Mouse (Mus musculus) frontal cortex, adult 2 months (tissue): ENCODE measurements around the gene Sh3bgrl3. TPM values are rescaled to one million over a fixed set of nuclear protein-coding genes. Genes with fewer than 3 reads are reported as not detected.
A peak's percentile ranks its signal among the peaks of the same experiment; 100 is the strongest.
"Not testable (repeated sequence)": the region's sequence is repeated elsewhere in the genome, so short reads cannot be mapped to it uniquely, and the experiment has no call there.

ENCODE experiments used
- DNase-seq, 2 experiments: peaks; one replicate each; pipeline ENCODE4 v3.0.0; 2022; ENCODE audit warnings: low spot score in 1 of 2; ENCODE audit errors: extremely low spot score in 1 of 2
- polyA plus RNA-seq: library from polyadenylated mRNA; depleted of rRNA; stranded (reverse); fragments of >200 nt; gene quantifications from 2 replicates; pipeline ENCODE4 v1.2.3, GENCODE M21; 2012; rRNA removed

The Sh3bgrl3 gene
- 415 and 538 TPM in 2 replicates for polyA plus RNA-seq

DNA sequence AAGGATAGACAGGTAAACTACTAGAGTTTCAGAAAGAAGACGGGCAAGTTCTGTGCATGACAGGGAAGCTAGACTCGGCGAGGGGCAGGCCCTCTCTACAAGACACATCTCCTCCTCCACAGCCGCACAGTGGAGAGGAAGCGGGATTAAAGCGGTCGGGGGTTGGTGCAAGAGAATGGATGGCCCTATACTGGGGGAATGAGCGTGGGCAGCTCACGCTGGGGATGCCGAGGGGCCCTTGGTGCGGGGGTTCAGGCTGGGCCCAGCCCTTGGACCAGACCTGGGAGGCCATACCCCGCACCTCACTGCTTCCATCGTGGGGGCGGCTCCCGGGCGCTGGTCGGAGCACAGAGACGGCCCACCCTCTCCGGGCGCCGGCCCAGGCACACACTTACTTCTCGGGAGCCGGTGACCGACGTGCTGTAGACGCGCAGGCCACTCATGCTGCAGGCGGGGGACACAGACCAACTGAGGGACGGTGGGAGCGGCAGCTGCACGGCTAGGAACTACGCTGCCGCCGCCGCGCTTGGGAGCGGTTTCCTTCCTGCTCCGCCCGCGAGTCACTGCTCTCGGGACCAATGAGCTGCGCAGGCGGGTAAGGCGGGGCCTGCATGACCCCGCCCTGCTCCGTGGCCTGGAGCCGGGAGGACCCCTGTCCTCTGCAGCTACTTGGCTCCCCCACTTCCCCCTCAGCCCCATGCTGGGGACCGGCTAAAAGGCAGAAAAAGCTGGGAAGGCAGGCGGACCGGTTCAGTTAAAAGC, at the start of gene Sh3bgrl3:
Sh3bgrl3 (minus strand) TSS at position 569 of the 762 bp plus-strand sequence.
- peak; percentile 77 to 88 for DNase-seq

DNA sequence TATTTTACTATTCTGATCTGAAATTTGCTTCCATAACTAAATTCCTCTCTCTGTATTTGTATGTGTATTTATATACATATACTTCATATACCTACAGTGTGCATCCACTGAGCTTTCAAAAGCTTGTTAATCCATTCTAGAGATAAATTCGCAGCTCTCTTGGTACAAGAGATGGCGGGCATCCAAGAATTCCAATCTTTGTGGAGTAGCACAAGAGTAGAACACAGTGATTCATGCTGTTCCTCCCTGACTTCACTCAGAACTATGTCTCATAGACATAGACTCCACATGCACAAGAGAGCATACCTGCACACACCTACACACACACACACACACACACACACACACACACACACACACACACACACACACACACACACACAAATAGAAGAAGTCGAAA, 43.8 kb upstream of the Sh3bgrl3 start:
- DNase-seq: peak; percentile 14 to 67

DNA sequence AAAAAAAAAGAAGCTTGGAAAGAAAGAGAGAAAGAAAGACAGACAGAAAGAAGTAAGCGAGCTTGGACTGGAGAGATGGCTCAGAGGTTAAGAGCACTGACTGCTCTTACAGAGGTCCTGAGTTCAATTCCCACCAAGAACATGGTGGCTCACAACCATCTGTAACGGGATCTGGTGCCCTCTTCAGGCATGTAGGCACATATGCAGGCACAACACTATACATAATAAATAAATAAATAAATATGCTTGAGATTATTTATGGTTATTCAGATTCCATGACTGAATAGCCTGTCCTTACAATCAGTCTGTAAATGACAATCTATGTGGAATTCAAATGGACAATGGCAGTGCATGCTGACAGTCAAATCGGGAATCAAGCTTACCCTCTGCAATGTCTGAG, 38.3 kb upstream of the Sh3bgrl3 start:
- DNase-seq: no peak

DNA sequence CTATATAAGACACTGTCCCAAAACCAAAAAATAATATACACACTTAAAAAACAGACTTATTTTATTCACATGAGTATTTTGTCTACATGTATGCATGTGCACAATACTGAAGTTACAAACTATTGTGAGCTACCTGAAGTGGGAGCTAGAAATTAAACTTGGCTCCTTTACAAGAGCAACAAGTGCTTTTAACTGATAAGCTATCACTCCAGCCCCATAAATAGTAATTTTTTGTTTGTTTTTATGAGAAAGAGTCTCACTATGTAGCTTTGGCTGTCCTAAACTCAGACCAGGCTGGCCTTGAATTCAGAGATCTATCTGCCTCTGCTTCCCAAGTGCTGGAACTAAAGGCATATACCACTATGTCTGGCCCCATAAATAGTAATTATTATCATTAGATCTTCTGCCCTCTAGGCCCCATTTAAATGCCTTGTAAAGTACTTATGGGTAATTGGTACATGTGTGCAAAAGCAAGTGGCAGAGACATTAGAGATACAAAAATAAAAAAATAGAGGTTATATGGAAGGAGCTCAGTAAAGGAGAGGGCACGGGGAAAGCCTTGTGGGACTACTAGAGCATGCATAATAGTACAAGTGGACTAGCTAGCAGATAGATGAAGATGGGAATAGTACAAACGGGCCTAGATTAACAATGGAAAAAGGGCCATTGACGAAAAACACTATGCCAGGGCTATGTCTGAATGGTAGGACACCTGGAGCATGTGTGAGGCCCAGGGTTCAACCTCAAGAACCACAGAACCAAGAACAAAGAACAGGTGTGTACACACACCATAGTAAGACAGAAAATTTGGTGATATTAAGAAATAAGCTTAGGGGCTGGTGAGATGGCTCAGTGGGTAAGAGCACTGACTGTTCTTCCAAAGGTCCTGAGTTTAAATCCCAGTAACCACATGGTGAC, 37.2 kb upstream of the Sh3bgrl3 start:
- DNase-seq: no peak

DNA sequence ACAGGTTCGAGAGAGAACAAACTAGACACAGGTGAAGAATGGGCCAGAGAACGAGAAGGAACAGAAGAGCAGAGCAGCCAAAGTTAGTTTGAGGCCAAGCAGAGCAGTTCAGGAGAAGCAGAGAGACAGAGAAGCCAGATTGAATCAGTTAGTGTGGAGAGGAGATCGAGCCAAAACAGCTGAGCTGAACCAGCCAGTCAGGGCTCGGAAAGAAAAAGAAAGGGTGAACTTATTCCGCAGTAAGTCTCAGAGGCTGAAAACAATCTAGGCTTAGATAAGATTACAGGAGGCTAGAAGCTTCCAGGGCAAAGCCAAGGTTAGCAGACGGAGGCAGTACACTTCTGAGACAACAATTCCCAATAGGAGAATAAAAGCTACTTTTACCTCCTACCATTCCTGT, 36.4 kb upstream of the Sh3bgrl3 start:
- no peak for DNase-seq

DNA sequence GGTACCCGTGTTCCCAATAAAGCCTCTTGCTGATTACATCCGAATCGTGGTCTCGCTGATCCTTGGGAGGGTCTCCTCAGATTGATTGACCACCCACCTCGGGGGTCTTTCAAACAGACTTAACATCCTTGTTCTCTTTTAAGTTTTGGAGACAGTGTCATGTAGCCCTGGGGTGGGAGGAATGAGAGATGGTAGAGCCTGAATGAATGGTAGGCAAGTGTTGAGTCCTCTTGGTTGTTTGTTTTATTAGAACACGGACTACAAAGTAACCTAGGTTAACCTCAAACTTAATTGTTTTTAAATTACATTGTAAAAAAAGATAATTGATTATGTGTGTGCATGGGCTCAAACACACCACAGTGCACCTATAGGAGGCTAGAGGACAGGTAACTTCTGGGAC, 36.0 kb upstream of the Sh3bgrl3 start:
- DNase-seq: no peak

DNA sequence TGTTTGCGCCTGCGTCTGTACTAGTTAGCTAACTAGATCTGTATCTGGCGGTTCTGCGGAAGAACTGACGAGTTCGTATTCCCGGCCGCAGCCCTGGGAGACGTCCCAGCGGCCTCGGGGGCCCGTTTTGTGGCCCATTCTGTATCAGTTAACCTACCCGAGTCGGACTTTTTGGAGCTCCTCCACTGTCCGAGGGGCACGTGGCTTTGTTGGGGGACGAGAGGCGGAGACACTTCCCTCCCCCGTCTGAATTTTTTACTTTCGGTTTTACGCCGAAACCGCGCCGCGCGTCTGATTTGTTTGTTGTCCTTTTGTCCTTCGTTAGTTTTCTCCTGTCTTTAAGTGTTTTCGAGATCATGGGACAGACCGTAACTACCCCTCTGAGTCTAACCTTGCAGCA, 31.5 kb upstream of the Sh3bgrl3 start:
- DNase-seq: peak in 1 of 2 experiments; percentile 25

DNA sequence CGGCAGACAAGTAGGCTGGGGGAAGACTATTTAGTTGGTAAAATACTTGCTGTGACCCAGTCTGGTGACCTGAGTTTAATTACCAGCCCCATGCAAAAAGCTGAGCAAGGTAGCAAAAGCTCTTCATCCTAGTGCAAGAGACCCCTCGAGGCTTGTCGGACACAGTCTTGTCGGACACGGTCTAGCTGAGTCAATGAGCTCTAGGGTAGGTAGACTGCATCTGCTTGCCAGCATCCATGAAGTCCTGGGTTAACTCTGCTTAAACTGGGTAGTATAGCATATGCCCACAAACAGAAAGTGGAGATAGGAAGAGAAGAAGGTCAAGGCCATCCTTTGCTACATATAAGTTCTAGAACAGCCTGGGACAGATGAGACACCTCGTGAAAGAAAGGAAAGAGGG, 30.2 kb upstream of the Sh3bgrl3 start:
- DNase-seq: no peak

DNA sequence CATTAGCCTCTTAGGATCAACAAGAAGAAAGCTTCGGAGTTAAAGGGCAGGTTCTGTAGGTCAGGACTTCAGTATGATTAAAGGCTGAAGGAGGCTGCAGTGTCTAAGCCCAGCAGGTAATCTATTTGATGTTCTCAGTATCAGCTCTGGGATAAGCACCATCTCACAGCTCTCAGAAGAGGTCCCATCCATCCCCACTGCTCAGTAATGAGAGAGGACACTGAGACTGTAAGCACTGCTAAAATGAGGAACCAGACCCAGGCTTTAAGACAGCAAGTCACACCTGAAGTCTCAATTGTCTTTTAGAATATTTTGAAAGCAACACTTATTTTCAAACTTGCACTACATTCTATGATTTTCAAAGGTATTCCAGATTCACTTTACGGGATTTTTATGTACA, 29.0 kb upstream of the Sh3bgrl3 start:
- DNase-seq: no peak

DNA sequence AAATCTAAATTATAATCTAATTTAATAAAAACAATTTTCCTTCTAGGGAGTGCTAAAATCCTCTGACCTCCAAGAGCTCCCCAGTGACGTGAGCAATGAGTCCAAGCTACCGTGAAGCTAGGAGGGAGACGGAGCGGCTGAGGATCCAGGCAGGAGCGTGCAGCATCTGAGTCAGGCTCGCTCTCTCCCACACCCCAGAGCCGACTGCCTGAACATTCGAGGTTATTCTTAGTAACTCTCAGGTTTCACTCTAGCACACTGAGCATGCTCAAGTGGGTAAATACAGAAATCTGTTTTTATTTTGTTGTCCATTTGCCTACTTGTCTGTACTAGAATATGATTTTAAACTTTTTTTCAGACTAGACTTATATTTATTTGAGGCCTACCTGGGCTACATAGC, 28.2 kb upstream of the Sh3bgrl3 start:
- DNase-seq: peak; percentile 36 to 75

DNA sequence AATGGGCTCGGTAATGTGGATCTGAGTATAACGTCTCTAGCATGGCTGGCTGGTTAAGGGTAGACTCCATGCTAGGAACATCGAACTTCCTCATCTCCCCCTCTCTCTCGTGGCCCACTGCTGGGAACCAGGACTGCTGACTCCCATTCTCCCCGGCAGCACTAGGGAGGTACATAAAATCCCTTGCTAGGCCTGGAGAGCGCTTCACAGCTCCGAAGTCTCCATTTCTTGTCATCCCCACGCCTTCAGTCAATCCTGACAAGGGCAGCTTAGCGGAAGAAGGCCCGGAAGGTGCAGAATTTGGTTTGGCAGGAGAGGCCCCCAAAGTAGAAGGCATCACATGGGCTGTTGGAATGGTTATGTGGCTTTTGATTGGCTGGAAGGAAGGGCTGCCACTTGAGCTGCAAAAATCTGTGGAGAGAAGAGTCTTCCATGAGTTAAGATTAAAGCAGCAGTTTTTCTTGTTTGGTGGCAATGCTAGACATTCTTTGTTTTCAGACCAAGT, 27.4 kb upstream of the Sh3bgrl3 start:
- no peak for DNase-seq

DNA sequence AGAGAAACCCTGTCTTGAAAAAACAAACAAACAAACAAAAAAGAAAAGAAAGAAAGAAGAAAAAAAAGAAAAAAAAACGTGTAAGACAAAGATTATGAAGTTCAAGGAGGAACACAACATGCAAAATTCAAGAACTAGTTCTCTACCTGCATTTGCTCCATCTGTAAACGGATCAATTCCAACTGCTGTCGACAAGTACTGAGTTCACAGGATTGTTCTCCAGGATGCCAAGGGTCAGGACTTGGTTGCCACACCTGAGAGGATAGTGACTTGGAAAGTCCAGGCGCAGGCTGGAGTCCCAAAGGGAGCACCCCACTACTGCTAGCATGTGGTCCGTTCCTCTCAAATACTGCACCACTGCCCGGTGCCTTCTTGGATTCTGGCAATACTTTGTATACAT, 26.9 kb upstream of the Sh3bgrl3 start:
- no peak for DNase-seq

DNA sequence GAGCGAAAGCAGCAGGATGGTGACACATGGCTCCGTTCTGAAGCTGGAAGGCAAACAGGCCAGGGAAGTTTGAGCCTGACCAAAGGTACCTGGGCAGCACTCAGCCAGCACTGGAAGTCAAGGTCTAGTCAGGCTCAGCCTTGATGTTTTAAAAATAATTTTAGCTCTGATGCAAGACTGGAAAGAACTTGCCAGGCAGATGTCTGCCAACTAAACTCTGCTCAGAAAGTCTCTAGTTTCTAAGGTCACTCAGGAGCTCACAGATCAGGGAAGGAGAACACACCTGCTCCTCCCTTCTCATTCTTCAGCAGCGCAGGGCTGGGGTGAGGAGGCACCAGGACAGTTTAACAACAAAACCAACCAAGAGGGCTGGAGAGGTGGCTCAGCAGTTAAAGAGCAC, 25.8 kb upstream of the Sh3bgrl3 start:
- DNase-seq: no peak

DNA sequence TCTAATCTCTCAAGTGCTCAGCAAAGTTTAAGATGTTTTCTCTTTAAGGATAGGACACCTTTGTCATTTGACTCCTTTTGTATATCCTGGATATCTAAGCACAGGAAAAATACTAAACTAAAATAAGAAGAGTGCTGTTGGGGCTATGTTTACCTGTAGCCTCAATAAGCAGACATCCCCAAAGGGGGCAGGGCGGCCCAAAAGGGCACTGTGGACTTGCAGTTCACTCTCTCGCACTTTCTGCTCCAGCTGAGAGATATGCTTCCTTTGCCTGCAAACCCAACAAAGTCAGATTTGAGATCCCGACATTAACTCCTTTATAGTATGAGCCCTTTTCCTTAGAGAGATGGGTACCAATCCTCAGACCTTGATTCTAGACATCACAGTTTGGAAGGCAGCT, 25.1 kb upstream of the Sh3bgrl3 start:
- DNase-seq: no peak

DNA sequence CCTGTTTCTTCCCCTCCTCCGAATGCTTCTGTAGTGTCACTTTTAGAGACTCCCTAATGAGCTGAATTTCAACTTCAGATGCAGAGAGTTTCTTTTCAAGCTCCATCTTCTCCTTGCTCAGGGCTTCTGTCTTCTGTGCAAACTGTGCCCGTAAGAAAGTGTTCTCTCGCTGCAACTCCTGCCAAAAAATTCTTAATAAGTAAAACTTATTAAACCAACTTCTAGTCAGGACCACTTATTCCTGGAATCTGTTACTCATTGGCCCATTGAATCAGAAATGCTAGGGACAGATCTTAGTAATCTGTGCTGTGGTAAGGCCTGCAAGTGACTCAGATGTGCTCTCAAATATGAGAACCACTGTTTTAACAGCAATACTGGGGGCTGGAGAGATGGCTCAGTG, 23.5 kb upstream of the Sh3bgrl3 start:
- no peak for DNase-seq

DNA sequence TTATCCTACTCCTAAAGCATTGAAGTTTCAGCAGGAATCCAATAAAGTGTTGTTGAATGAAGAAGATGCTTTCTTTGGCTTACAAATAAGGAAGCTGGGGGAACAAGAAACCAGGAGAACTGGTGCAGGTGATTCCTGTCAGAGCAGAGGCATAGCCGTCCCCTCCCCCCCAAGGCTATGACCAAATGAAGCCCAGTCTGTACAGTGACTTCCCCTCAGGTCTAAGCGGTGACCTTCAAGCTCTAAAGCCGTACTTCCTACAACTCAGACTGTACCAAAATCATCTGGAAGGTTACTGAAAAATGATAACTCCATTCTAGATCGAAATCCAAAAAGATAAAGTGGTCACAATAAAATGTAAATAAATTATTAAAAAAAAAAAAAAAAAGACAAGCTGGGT, 20.8 kb upstream of the Sh3bgrl3 start:
- no peak for DNase-seq

DNA sequence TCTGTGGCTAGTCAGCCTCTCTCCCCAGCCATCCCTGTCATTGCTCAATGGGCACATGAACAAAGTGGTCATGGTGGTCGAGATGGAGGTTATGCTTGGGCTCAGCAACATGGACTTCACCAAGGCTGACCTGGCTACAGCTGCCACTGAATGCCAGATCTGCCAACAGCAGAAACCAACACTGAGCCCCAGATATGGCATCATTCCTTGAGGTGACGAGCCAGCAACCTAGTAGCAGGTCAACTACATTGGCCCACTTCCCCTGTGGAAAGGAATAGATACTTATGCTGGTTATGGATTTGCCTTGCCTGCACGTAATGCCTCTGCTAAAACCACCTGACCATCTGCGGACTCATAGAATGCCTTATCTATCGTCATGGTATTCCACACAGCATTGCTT, 15.7 kb upstream of the Sh3bgrl3 start:
- not testable (repeated sequence) for DNase-seq

DNA sequence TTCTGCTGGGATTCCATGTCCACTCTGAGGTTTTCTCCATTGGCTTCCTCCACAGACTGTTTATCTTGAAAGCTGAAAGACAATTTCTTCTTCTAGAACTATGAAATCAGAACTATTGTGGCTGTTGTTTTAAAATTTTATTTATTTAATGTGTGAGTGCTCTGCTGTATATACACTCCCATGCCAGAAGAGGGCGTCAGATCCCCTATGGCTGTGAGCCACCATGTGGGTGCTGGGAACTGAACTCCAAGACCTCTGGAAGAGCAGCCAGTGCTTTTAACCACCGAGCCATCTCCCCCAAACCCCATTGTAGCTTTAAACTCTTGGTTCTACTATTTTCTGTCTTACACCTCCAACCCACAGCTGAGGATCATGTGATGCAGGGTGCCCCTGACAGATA, 10.3 kb upstream of the Sh3bgrl3 start:
- no peak for DNase-seq

DNA sequence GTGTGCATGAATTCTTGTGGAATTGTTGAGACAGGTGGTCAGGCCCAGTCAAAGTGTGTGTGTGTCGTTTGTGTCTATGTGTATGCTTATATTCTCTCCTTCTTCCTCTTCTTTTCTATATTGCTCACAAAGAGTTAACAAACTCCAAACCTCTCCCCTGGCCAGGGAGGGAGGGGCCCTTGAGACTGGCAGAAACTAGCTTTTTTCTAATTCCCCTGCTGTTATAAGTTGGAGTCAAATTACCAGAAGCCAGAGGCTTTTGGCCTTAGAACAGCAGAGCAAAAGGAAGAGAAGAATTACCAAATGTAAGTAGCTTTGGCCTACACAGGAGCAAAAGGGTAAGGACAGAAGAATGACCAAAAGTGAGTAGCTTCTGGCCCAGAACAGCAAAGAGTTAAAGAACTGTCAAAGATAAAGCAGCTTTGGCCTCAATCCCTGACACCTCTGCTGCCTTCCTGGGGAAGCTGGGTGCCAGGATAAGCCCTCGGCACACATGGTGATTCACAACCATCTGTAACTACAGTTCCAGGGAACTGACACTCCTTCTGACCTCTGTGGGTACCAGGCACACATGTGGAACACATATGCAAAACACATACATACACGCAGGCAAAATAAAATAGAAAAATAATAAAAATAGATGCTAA, 7.8 kb upstream of the Sh3bgrl3 start:
- no peak for DNase-seq

DNA sequence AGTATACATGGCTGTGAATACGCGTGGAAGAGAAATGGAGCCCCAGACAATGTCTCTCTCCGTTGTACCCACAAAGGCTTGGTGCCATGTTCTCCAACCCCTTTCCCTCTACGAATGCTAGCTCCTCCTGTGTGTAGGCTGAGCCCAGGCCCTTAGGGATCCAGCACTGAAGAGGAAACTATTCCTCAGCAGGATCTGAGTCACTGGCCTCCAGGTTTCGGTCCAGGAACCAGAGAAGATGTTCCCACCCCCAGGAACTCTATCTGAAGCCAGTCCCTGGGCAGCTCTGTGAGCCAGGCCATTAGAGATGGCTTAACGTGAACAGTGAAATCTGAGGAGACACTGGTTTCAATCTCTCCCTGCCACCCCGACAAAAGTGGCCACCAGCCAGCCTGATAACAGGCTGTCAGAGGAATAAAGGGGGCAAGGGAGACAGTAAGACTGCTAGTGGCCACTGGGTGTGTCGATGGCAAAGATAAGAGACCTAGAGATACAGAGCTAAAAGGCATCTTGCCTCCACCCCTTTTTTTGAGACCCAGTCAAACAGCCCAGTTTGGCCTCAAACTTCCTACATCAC, 4.0 kb upstream of the Sh3bgrl3 start:
- DNase-seq: no peak

DNA sequence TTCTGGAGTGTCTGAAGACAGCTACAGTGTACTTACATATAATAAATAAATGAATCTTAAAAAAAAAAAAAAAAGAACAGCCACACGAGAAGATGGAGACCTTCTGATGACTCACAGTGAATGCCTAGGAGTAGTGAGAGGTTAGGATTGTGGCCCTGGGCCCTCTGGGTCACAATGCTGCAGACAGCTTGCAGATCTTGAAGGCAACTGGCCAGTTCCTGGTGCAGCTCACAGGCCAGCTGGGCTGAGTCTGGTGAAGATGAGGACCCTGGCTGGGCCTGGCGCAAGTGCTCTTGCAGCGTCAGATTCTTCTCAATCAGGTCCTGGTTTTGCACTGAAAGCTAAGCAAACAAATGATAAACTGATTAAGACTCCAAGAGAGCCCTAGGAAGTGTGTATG, 3.5 kb upstream of the Sh3bgrl3 start:
- no peak for DNase-seq
